Mouse (Mus musculus) neural tube, embryonic 14.5 days (tissue): ENCODE measurements around the gene Slc9a3r1. TPM values are rescaled to one million over a fixed set of nuclear protein-coding genes. Genes with fewer than 3 reads are reported as not detected.

Experiments used
- ATAC-seq: fragments of 200-750 bp; cut with Nextera tagmentation; 2 replicates; pipeline ENCODE4 v1.8.0; 2017; ENCODE audit warnings: low read depth, mild to moderate bottlenecking, moderate TSS enrichment, moderate library complexity
- H3K27ac ChIP-seq: fragments of 300-500 bp; sonication (generic); 2 replicates; pipeline ENCODE4 v1.5.1; 2014; ENCODE audit warnings: low read depth, mild to moderate bottlenecking, control low read depth, low read length, moderate library complexity, mixed read lengths
- H3K27me3 ChIP-seq: fragments of 300-500 bp; sonication (generic); 2 replicates; pipeline ENCODE4 v1.6.1; 2014; ENCODE audit warnings: low read length; ENCODE audit not compliant: control insufficient read depth, insufficient read depth
- H3K36me3 ChIP-seq: fragments of 300-500 bp; sonication (generic); 2 replicates; pipeline ENCODE4 v1.6.1; 2014; ENCODE audit warnings: low read length, mixed read lengths; ENCODE audit not compliant: control insufficient read depth, insufficient read depth
- H3K4me1 ChIP-seq: fragments of 300-500 bp; sonication (generic); 2 replicates; pipeline ENCODE4 v1.6.1; 2014; ENCODE audit warnings: low read length; ENCODE audit not compliant: control insufficient read depth, insufficient read depth
- H3K4me2 ChIP-seq: fragments of 300-500 bp; sonication (generic); 2 replicates; pipeline ENCODE4 v1.6.1; 2014; ENCODE audit warnings: mild to moderate bottlenecking, low read depth, low read length, control low read depth
- H3K4me3 ChIP-seq: fragments of 300-500 bp; sonication (generic); 2 replicates; pipeline ENCODE4 v1.5.1; 2014; ENCODE audit warnings: low read depth, low read length, control low read depth, mixed read lengths
- H3K9ac ChIP-seq: fragments of 300-500 bp; sonication (generic); replicated peaks from 2 replicates; pipeline ENCODE4 v1.6.1; 2014; ENCODE audit warnings: low read depth, mild to moderate bottlenecking, control low read depth, low read length, mixed read lengths
- H3K9me3 ChIP-seq: fragments of 300-500 bp; sonication (generic); 2 replicates; pipeline ENCODE4 v1.6.1; 2016; ENCODE audit warnings: low read length; ENCODE audit not compliant: control insufficient read depth
- WGBS: fragments of 180-500 bp; shearing (Covaris S2); extraction: QIAGEN DNeasy Blood & Tissue Kit; methylation state at CpG from one replicate; pipeline ENCODE4 v1.1.7; 2014; 5-methylcytosine and 5-hydroxymethylcytosine counted together
- polyA plus RNA-seq: library from polyadenylated mRNA; unstranded; fragments of >200 nt; fragmentation: Nextera tagmentation; extraction: Ambion mirVana; gene quantifications from 2 replicates; pipeline ENCODE4 v1.2.1, GENCODE M21; 2014

Gene Slc9a3r1
- polyA plus RNA-seq, 1 experiment from 2014 or later = 42.3 TPM

GRCm38 (mm10) chr11:115217439-115218410 is 54.6 kb downstream of the Slc9a3r1 start:
- Histone ChIP-seq H3K27ac (peak overlapping the region; percentile 11; the same call in 1 of the 2 replicates), H3K4me2 (no peak overlapping the region), H3K27me3 (no peaks in the 10 kb centered on the region), H3K9me3 (no peaks in the 10 kb centered on the region), H3K36me3 (no peaks in the 10 kb centered on the region), H3K4me3 (no peak overlapping the region), H3K9ac (no peak overlapping the region), H3K4me1 (peaks cover 14% of the 10 kb centered on the region)
- 46% methylated on average over 18 of the region's 18 CpGs for WGBS
- ATAC-seq = peak; percentile 60; the same call in 1 of the 2 replicates

- WGBS = 79% methylated on average over 9 of the region's 9 CpGs
- H3K4me3 ChIP-seq = no peak overlapping the region
- no peak overlapping the region for H3K4me2 ChIP-seq
- ATAC-seq = no peak
- peaks cover 17% of the 10 kb centered on the region for H3K4me1 ChIP-seq
- H3K36me3 ChIP-seq = no peaks in the 10 kb centered on the region
- no peaks in the 10 kb centered on the region for H3K9me3 ChIP-seq
- H3K27ac ChIP-seq = no peak overlapping the region
- H3K9ac ChIP-seq = no peak overlapping the region
- no peaks in the 10 kb centered on the region for H3K27me3 ChIP-seq
Measured at GRCm38 (mm10) chr11:115219263-115219662, 56.1 kb downstream of the Slc9a3r1 start.

GRCm38 (mm10) chr11:115219685-115220084 is 56.5 kb downstream of the Slc9a3r1 start:
- 94% methylated on average over 10 of the region's 10 CpGs for WGBS

GRCm38 (mm10) chr11:115222077-115222476 is 58.9 kb downstream of the Slc9a3r1 start:
- no peak for ATAC-seq
- H3K4me1 ChIP-seq = peaks cover 26% of the 10 kb centered on the region

More at GRCm38 (mm10) chr11:115219685-115220084, 56.5 kb downstream of the Slc9a3r1 start:
- no peak for ATAC-seq
- H3K9me3 ChIP-seq = no peaks in the 10 kb centered on the region
- no peaks in the 10 kb centered on the region for H3K36me3 ChIP-seq
- H3K9ac ChIP-seq = no peak overlapping the region
- H3K4me2 ChIP-seq = no peak overlapping the region
- no peaks in the 10 kb centered on the region for H3K27me3 ChIP-seq
- no peak overlapping the region for H3K27ac ChIP-seq
- H3K4me1 ChIP-seq = peaks cover 17% of the 10 kb centered on the region
- no peak overlapping the region for H3K4me3 ChIP-seq

GRCm38 (mm10) chr11:115222570-115222969 is 59.4 kb downstream of the Slc9a3r1 start:
- H3K27ac ChIP-seq = no peak overlapping the region
- no peak for ATAC-seq
- no peaks in the 10 kb centered on the region for H3K36me3 ChIP-seq
- H3K4me1 ChIP-seq = peaks cover 25% of the 10 kb centered on the region
- no peak overlapping the region for H3K4me2 ChIP-seq
- no peaks in the 10 kb centered on the region for H3K9me3 ChIP-seq
- no peak overlapping the region for H3K4me3 ChIP-seq
- no peak overlapping the region for H3K9ac ChIP-seq
- no peaks in the 10 kb centered on the region; the same call in 1 of the 2 replicates for H3K27me3 ChIP-seq
- 44% methylated on average over 5 of the region's 5 CpGs for WGBS

More at GRCm38 (mm10) chr11:115222077-115222476, 58.9 kb downstream of the Slc9a3r1 start:
- Histone ChIP-seq H3K27ac (no peak overlapping the region), H3K9ac (no peak overlapping the region), H3K4me3 (no peak overlapping the region), H3K9me3 (no peaks in the 10 kb centered on the region), H3K36me3 (no peaks in the 10 kb centered on the region), H3K4me2 (no peak overlapping the region), H3K27me3 (no peaks in the 10 kb centered on the region; the same call in 1 of the 2 replicates)
- WGBS = 56% methylated on average over 12 of the region's 12 CpGs

GRCm38 (mm10) chr11:115223451-115223850 is 60.3 kb downstream of the Slc9a3r1 start:
- ATAC-seq = no peak
- H3K4me3 ChIP-seq = no peak overlapping the region
- H3K4me2 ChIP-seq = no peak overlapping the region
- 71% methylated on average over 11 of the region's 11 CpGs for WGBS
- H3K36me3 ChIP-seq = no peaks in the 10 kb centered on the region
- no peaks in the 10 kb centered on the region; the same call in 1 of the 2 replicates for H3K27me3 ChIP-seq
- H3K27ac ChIP-seq = no peak overlapping the region
- no peaks in the 10 kb centered on the region for H3K9me3 ChIP-seq
- no peak overlapping the region for H3K9ac ChIP-seq
- peaks cover 22% of the 10 kb centered on the region for H3K4me1 ChIP-seq

- Histone ChIP-seq H3K4me1 (peaks cover 22% of the 10 kb centered on the region), H3K27ac (no peak overlapping the region), H3K4me2 (no peak overlapping the region), H3K9ac (no peak overlapping the region), H3K36me3 (no peaks in the 10 kb centered on the region), H3K4me3 (no peak overlapping the region), H3K9me3 (no peaks in the 10 kb centered on the region), H3K27me3 (no peaks in the 10 kb centered on the region; the same call in 1 of the 2 replicates)
- 81% methylated on average over 6 of the region's 6 CpGs for WGBS
- ATAC-seq = no peak
Measured at GRCm38 (mm10) chr11:115223877-115224276, 60.7 kb downstream of the Slc9a3r1 start.

- no peaks in the 10 kb centered on the region for H3K36me3 ChIP-seq
- WGBS = 38% methylated on average over 8 of the region's 8 CpGs
- no peaks in the 10 kb centered on the region for H3K9me3 ChIP-seq
- no peak overlapping the region for H3K9ac ChIP-seq
- H3K4me1 ChIP-seq = peaks cover 22% of the 10 kb centered on the region
- no peak overlapping the region for H3K27ac ChIP-seq
- H3K4me2 ChIP-seq = no peak overlapping the region
- ATAC-seq = no peak
- no peak overlapping the region for H3K4me3 ChIP-seq
- no peaks in the 10 kb centered on the region; the same call in 1 of the 2 replicates for H3K27me3 ChIP-seq
Measured at GRCm38 (mm10) chr11:115224889-115225288, 61.7 kb downstream of the Slc9a3r1 start.

- H3K4me1 ChIP-seq = peaks cover 22% of the 10 kb centered on the region
- 70% methylated on average over 6 of the region's 6 CpGs for WGBS
- H3K27me3 ChIP-seq = no peaks in the 10 kb centered on the region; the same call in 1 of the 2 replicates
- H3K9me3 ChIP-seq = no peaks in the 10 kb centered on the region
- H3K36me3 ChIP-seq = no peaks in the 10 kb centered on the region
- no peak overlapping the region for H3K9ac ChIP-seq
- ATAC-seq = no peak
- H3K4me2 ChIP-seq = no peak overlapping the region
- no peak overlapping the region for H3K4me3 ChIP-seq
- no peak overlapping the region for H3K27ac ChIP-seq
Measured at GRCm38 (mm10) chr11:115225301-115225700, 62.2 kb downstream of the Slc9a3r1 start.
